Mouse (Mus musculus) embryonic fibroblast, embryonic 13.5 days (primary cell): Measurements from ENCODE around the gene Tnfrsf13c. TPM values are rescaled to one million over a fixed set of nuclear protein-coding genes. Genes with fewer than 3 reads are reported as not detected.

ENCODE experiments used
- H3K27ac ChIP-seq: 2 replicates; pipeline ENCODE4 v1.5.1; 2012; ENCODE audit warnings: low read length, control low read depth, inconsistent platforms; ENCODE audit not compliant: insufficient read depth
- H3K4me1 ChIP-seq: 2 replicates; pipeline ENCODE4 v1.6.1; 2011; ENCODE audit warnings: low read length; ENCODE audit not compliant: control insufficient read depth, insufficient read depth
- H3K4me3 ChIP-seq: 2 replicates; pipeline ENCODE4 v1.5.1; 2011; ENCODE audit warnings: mild to moderate bottlenecking, control low read depth, low read length; ENCODE audit not compliant: insufficient read depth
- CTCF ChIP-seq: IDR thresholded peaks from 2 replicates; pipeline ENCODE4 v1.5.1; 2011; ENCODE audit warnings: mild to moderate bottlenecking, control low read depth, low read length, moderate library complexity, borderline replicate concordance; ENCODE audit not compliant: insufficient read depth
- POLR2A ChIP-seq: IDR thresholded peaks from 2 replicates; pipeline ENCODE4 v1.6.1; 2011; ENCODE audit warnings: low read depth, mild to moderate bottlenecking, control low read depth, low read length, moderate library complexity
- polyA plus RNA-seq: library from polyadenylated mRNA; stranded (reverse); fragments of >200 nt; gene quantifications from 2 replicates; pipeline ENCODE4 v1.2.4, GENCODE M21; 2011; ENCODE audit warnings: low read depth; ENCODE audit not compliant: missing spikeins, insufficient read length

The Tnfrsf13c gene
- polyA plus RNA-seq: not detected in 2 replicates

DNA sequence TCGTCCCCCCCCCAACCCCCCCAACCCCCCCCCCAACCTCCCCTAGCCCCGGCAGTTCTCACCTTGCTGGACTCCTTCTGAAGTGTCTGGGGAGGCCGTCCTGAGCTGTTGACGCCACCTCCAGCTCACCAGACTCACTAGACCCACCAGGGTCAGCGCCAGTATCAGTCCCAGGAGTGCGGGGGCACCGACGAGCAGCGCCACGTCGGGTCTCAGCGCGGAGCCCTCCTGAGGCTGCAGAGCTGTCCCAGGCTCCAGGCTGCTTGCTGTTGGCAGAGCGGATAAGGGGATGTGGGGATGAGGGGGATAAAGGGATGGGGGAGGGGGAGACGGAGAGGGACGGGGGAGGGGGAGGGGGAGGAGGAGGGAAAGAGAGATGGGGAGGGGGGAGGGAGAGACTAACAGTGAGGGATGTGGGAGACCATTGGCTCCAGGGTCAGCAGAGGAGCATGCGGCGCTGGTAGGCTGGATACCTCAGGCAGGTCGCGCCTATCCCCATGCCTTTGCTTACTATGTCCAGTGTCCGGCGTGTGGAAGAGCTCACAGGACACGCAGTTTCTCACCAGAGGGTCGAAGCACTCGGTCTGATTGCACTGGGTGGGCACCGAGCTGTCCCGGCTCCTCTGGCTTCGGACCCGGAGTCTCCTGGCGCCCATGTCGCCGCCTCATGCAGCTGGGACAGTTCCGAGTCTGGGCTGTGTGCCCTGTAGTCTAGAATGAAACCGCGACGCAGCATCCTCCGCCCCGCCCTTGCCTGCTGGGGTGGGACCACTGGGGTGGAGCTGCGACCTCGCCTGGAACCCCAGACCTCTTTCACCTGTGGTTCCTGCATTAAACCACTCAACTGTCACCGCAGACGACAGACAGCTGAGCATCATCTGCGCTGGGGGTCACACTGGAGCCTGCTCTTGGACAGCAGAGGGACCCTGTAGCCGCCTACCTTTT, at the start of gene Tnfrsf13c:
Gene Tnfrsf13c (minus strand): TSS at position 713 of the 945 bp plus-strand sequence.
- H3K27ac ChIP-seq: no peak within 1 kb of the TSS
- H3K4me1 ChIP-seq: no peaks in the 10 kb centered on the region
- peak within 1 kb of the TSS; percentile 17 for H3K4me3 ChIP-seq
- TF ChIP-seq CTCF (no peak), POLR2A (no peak)

DNA sequence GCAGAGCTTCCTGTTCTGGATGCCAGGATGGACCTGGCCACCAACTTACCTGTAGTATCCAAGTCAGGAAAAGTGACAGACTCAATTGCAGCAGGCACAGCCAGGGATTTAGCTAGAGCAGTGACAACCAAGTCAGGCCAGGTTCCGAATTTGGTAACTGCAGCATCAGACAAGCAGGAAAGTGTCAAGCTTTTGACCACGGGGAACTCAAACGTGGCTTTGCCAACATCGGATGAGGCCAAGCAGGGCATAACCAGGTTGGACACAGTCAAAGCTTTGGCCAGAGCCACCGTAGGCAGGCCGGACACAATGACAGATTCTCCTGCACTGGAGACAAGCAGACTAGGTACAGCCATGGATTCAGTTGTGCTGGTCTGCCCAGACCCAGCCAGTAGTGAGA, 48.1 kb upstream of the Tnfrsf13c start:
- Histone ChIP-seq H3K4me1 (no peaks in the 10 kb centered on the region), H3K4me3 (no peak overlapping the region)
- TF ChIP-seq CTCF (no peak), POLR2A (no peak)

DNA sequence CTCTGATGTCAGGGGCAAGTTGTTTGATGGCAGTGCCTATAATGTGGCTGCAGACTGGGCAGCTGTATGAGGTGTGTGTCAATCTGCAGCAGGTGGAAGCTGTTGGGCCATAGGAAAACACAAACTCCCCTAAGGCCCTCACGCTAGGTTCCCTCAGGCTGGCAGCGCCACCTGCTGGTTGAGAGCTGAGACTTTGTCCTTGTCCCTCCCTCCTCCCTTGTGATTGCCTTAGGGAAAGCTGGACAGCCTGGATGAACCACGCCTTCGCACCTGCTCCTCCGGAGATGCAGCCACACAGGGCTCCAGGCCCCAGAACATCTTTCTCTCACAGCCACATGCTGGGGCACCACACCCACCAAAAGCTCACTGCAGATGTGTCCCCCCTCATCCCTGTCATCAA, 47.0 kb upstream of the Tnfrsf13c start:
- Histone ChIP-seq H3K4me3 (no peak overlapping the region), H3K4me1 (no peaks in the 10 kb centered on the region), H3K27ac (no peak overlapping the region)
- TF ChIP-seq CTCF (peak; percentile 98), POLR2A (no peak)

More for the DNA sequence above, 48.1 kb upstream of the Tnfrsf13c start:
- H3K27ac ChIP-seq: no peak overlapping the region

DNA sequence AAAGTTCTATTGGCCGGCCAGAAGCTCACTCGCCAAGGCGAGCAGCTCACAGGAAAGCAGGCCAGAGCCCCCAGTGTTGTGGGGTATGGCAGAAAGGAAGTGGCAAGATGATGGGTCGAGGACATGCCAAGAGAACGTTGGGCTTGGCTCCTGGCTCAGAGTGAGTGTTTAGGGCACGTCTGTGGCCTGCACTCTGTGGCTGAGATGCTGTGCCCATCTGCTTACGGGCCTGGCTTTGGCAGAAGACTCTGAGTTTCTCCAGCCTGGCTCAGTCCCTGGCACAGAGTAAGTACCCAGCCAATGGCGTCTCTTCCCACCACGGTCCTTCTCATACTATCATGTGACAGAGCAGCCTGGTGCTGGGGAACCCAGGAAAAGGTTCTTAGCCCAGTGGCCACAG, 44.6 kb upstream of the Tnfrsf13c start:
- Histone ChIP-seq H3K4me3 (no peak overlapping the region), H3K27ac (no peak overlapping the region), H3K4me1 (no peaks in the 10 kb centered on the region)
- TF ChIP-seq POLR2A (no peak), CTCF (no peak)

DNA sequence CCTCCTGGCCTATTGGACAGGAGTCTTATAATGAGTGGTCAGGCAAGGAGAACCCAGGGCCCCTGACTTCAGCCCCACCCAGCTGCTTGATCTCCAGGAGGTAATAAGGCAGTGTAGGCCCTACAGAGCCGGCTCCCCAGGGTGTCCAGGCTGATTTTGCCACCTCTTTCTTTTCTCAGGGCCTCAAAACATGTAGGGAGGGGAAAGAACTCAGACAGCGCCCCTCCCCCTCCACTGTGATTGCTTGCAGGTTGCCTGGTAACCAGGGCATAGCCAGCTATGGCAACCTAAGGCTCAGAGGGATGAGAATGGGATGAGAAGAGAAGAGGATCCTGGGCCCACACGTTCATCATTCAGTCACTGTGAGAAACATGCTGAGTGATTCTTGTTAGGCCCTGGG, 44.0 kb upstream of the Tnfrsf13c start:
- Histone ChIP-seq H3K4me1 (no peaks in the 10 kb centered on the region), H3K4me3 (no peak overlapping the region), H3K27ac (no peak overlapping the region)
- TF ChIP-seq CTCF (no peak), POLR2A (no peak)

GRCm38 (mm10) chr15:82266356-82266755, 42.2 kb upstream of the Tnfrsf13c start:
- TF ChIP-seq POLR2A (no peak), CTCF (peak; percentile 76; the same call in 1 of the 2 replicates)
- H3K4me1 ChIP-seq: no peaks in the 10 kb centered on the region
- no peak overlapping the region for H3K27ac ChIP-seq
- no peak overlapping the region for H3K4me3 ChIP-seq

DNA sequence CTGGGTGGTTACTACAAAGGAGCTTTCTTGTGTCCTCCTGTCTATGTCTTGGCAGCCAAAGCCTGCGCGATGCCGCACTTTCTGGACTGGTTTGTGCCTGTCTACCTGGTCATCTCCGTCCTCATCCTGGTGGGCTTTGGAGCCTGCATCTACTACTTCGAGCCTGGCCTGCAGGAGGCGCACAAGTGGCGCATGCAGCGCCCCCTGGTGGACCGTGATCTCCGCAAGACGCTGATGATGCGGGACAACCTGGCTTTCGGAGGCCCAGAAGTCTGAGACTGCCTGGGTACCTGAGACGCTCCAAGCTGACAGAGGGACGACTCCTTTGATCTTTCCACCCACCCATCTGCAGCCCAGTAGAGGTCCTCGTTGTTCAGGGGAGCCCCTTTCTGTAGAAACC, 35.3 kb upstream of the Tnfrsf13c start:
- no peak overlapping the region for H3K4me3 ChIP-seq
- TF ChIP-seq POLR2A: no peak
- TF ChIP-seq CTCF: peak; percentile 97
- no peaks in the 10 kb centered on the region for H3K4me1 ChIP-seq
- H3K27ac ChIP-seq: no peak overlapping the region

DNA sequence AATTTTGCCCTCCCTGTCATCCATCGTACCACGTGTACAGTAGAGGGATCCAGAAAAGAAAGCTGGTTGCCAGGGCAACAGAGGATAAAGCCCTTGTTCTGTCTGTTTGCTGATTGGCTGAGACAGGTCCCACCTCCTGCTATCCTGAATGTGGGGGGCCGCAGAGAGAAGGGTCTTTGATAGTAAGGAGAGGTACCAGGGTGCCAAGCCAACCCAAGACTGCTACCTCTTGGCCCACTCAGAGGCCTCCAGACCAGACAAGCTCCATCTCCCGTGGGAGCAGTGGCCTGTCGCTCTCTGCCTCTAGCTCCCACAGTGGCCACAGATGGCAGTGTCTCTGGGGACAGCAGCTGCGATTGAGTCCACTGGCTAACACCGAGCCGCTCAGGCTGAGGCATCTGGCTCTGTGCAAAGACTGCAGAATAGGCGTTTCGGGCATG, 31.8 kb upstream of the Tnfrsf13c start:
- no peak for TF ChIP-seq POLR2A
- TF ChIP-seq CTCF: no peak
- Histone ChIP-seq H3K4me1 (no peaks in the 10 kb centered on the region), H3K4me3 (no peak overlapping the region), H3K27ac (no peak overlapping the region)

DNA sequence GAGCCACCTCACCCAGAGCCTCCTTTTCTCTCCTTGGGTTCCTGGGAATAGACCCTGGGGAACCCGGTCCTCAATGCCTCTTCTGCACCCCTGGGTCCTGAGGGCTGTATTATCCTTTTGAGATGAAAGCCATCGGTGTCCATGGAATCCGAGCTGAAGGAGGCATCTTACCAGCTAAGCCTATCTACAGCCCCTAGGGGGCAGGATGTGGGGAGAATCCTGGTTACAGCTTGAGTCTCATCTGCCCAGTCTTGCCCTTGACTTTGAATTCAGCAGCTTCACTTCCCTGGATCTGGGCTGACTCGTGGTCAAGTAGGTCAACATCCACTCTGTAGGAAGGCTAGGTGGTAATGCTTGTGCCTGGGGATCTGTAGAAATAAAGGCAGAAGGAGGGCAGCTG, 31.1 kb upstream of the Tnfrsf13c start:
- H3K4me3 ChIP-seq: no peak overlapping the region
- TF ChIP-seq POLR2A (no peak), CTCF (no peak)

GRCm38 (mm10) chr15:82252097-82252496, 27.9 kb upstream of the Tnfrsf13c start, which contains the start of gene 1500009C09Rik:
Gene 1500009C09Rik, plus strand, starts transcription at chr15:82252397.
- no peaks in the 10 kb centered on the region; the same call in 1 of the 2 replicates for H3K4me1 ChIP-seq
- no peak within 1 kb of the TSS for H3K27ac ChIP-seq
- TF ChIP-seq CTCF: no peak
- no peak for TF ChIP-seq POLR2A
- no peak within 1 kb of the TSS for H3K4me3 ChIP-seq

More for the DNA sequence above, 31.1 kb upstream of the Tnfrsf13c start:
- H3K27ac ChIP-seq: no peak overlapping the region
- no peaks in the 10 kb centered on the region for H3K4me1 ChIP-seq
